Mouse (Mus musculus): ENCODE results near the gene Rundc3a. TPM values are rescaled to one million over a fixed set of nuclear protein-coding genes. Genes with fewer than 3 reads are reported as not detected.
"Not testable (repeated sequence)": the region's sequence is repeated elsewhere in the genome, so short reads cannot be mapped to it uniquely, and the experiment has no call there.

Rundc3a gene
- polyA plus RNA-seq, 1 experiment from 2014 or later = 1.9 TPM

DNA sequence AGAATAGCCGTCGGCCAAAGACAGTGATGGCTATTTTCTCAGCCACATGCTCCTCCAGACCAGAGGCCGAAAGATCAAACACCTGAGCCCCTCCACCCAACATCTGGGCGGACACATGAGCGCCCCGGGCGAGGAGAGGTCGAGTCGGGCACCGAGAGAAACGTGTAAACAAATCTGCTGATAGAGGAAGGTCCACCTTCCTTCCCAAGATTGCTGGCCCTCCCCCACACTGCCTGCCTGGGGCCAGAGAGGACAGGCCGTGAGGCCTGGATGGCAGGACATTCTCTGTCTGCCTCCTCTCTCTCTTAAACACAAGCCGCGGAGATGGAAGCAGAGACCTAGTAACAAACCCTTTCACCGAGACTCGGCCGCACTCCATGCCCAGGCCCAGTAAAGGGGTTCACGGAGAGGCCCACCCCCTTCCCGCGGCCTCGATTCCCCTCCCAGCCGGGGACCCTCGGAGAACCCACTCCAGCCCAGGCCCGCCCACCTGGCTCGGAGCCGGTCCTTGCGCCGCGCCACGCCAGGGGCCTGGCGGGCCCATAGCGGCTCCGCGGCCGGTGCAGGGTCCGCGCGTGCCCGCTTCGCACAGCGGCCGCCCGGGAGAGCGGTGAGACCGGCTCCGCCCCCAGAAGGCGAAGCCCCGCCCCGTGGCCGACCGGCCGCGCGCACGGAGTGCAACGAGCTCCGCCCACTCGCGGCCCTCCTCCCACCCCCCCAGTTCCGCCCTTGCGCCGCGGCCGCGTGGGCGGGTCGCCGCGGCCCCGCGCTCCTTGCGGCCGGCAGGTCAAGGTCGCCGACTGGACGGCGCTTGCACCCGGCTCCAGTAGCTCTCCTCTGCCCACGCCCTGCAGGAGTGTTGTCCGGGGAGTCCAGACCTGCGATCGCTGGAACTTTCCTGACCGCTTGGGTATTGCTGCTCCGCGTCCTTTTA, 14.0 kb downstream of the Rundc3a start:
- Histone ChIP-seq H3K4me1 (peaks cover 77% of the 10 kb centered on the region), H3K36me3 (peaks cover 40% of the 10 kb centered on the region), H3K9ac (peak overlapping the region; percentile 96), H3K4me3 (peak overlapping the region; percentile 91), H3K27me3 (replicated peaks) (peaks cover 19% of the 10 kb centered on the region), H3K27ac (peak overlapping the region; percentile 96), H3K9me3 (replicated peaks) (no peaks in the 10 kb centered on the region), H3K4me2 (peak overlapping the region; percentile 83)
- peak; percentile 69 for ATAC-seq
- under 1% methylated on average over 84 of the region's 85 CpGs for WGBS (ENCODE audit: insufficient replicate concordance)

DNA sequence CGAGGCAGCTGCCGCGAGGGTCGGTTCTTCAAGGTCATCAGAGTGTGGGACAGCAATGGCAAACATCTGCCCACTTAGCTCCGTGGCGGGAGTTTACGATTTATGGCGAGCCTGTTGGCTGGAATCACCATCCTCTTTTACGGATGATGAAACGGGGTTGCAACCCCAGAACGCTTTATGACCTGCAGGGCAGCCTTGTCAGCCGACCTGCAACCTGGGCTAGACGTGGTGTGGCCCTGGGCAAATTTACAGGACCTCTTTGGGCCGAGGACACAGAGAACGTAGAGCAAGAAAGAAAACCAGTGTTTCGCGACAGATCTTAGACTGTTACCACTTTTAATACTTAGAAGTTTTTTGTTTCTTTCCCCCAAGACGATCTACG, 14.6 kb downstream of the Rundc3a start, which contains the start of gene Slc25a39:
Gene Slc25a39 (minus strand): TSS at position 113 of the 382 bp plus-strand sequence.
- Histone ChIP-seq H3K4me3 (peak within 1 kb of the TSS; percentile 91), H3K9ac (peak within 1 kb of the TSS; percentile 96), H3K27me3 (replicated peaks) (peaks cover 19% of the 10 kb centered on the region), H3K9me3 (replicated peaks) (no peaks in the 10 kb centered on the region), H3K4me2 (peak within 1 kb of the TSS; percentile 83), H3K27ac (peak within 1 kb of the TSS; percentile 96), H3K4me1 (peaks cover 75% of the 10 kb centered on the region), H3K36me3 (peaks cover 33% of the 10 kb centered on the region)
- WGBS (ENCODE audit: insufficient replicate concordance) = under 1% methylated on average over 19 of the region's 19 CpGs
- ATAC-seq = no peak

DNA sequence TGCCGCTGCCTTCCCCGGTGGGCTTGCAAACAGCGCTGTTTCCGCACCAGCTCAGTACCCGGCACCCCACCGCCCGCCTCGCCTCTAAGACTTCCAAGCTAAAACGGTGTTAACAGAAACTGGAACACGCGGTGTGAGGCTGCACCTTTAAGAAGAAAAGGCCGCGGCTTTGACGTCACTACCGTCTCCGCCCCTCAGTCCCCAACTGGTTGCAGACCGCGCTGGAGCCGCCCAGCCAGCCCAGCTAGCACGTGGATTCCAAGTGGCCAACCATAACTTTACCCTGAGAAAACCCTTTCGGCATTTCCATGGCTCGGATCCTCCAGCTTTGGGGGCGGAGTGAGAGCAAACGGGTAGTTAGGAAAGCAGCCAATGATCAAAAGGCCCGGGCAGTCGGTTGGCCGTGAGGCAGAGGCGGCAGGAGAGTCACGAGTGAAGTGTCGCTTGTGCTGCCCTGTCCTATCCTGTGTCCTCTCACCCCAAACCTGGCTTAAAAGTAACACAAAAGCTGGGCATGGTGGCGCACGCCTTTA, 15.2 kb downstream of the Rundc3a start:
- WGBS (ENCODE audit: insufficient replicate concordance) = under 1% methylated on average over 32 of the region's 32 CpGs
- ATAC-seq = peak; percentile 91
- H3K9ac ChIP-seq = peak overlapping the region; percentile 96

DNA sequence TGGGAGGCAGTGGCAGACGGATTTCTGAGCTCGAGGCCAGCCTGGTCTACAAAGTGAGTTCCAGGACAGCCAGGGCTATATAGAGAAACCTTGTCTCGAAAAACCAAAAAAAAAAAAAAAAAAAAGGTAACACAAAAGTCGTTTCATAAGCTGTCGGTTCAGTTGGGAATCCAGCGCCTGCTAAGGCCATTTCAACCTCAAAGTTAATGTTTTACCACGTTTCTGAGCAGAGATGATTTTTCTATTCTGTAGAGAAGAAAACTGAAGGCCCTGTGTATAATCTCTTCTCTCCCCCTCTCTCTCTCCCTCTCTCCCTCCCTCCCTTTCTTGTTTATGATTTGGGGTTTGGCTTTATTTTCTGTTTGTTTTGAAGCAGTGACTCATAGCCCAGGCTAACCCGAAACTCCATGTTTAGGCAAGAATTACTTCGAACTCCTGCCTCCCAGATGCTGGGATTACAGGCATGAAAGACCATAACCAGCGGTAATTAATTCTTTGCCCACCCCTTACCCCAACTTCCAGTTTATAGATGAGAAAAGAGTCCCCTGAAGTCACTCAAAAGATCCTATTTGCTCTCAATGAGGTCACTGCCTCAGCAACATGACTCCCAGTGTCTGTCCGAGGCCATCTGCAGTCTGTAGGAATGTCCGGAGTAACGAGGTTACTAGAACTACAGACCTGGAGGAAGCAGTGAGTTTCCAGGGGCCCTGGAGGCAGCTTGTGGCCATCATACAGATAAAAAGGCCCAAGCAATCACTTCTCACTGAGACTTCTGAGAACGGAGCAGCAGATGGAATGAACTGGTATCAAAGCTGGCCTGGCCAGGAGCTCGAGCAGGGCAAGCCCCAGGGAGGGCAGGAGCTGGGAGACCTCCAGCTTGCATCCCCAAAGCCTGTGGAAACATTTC, 15.9 kb downstream of the Rundc3a start:
- H3K9ac ChIP-seq = peak overlapping the region; percentile 96
- peaks cover 65% of the 10 kb centered on the region for H3K4me1 ChIP-seq
- peak overlapping the region; percentile 96 for H3K27ac ChIP-seq
- peaks cover 12% of the 10 kb centered on the region; the same call in 1 of the 2 replicates for H3K27me3 ChIP-seq (replicated peaks)
- H3K36me3 ChIP-seq = peaks cover 20% of the 10 kb centered on the region
- ATAC-seq = no peak
- H3K4me3 ChIP-seq = peak overlapping the region; percentile 91
- no peaks in the 10 kb centered on the region for H3K9me3 ChIP-seq (replicated peaks)
- H3K4me2 ChIP-seq = peak overlapping the region; percentile 83
- 35% methylated on average over 15 of the region's 15 CpGs for WGBS (ENCODE audit: insufficient replicate concordance)

More for the DNA sequence above, 15.2 kb downstream of the Rundc3a start:
- Histone ChIP-seq H3K27me3 (replicated peaks) (peaks cover 13% of the 10 kb centered on the region), H3K4me1 (peaks cover 73% of the 10 kb centered on the region), H3K27ac (peak overlapping the region; percentile 96), H3K4me2 (peak overlapping the region; percentile 83), H3K36me3 (peaks cover 27% of the 10 kb centered on the region), H3K4me3 (peak overlapping the region; percentile 91), H3K9me3 (replicated peaks) (no peaks in the 10 kb centered on the region)

DNA sequence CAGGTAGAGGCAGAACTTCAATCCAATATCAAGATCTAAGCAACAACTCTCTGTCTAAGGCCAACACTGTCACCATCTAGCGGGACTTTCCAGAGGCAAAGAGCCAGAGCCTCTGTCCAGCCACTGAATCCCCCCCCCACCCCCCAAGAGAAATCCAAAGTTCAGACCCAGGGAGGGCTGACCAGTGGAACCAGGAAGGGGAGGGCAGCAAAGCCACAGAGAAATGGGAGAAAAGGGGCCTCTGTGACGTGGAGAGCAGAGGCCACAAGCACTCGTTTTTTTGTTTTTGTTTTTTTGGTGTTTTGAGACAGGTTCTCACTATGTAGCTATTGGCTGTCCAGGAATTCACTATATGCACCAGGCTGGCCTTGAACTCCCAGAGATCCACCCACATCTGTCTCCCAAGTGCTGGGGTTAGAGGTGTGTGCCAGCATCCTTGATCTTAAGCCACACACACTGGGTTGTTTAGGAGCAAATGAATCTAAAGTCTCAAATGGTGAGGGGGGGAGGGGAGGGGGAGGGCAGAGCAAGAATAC, 16.7 kb downstream of the Rundc3a start:
- no peaks in the 10 kb centered on the region for H3K9me3 ChIP-seq (replicated peaks)
- ATAC-seq = no peak
- WGBS (ENCODE audit: insufficient replicate concordance) = 66% methylated on average over 3 of the region's 3 CpGs
- peak overlapping the region; percentile 91; the same call in 1 of the 2 replicates for H3K4me3 ChIP-seq
- H3K4me1 ChIP-seq = peaks cover 58% of the 10 kb centered on the region
- peak overlapping the region; percentile 96 for H3K9ac ChIP-seq
- peak overlapping the region; percentile 96 for H3K27ac ChIP-seq
- peaks cover 19% of the 10 kb centered on the region for H3K27me3 ChIP-seq (replicated peaks)
- peaks cover 13% of the 10 kb centered on the region for H3K36me3 ChIP-seq
- peak overlapping the region; percentile 83 for H3K4me2 ChIP-seq

DNA sequence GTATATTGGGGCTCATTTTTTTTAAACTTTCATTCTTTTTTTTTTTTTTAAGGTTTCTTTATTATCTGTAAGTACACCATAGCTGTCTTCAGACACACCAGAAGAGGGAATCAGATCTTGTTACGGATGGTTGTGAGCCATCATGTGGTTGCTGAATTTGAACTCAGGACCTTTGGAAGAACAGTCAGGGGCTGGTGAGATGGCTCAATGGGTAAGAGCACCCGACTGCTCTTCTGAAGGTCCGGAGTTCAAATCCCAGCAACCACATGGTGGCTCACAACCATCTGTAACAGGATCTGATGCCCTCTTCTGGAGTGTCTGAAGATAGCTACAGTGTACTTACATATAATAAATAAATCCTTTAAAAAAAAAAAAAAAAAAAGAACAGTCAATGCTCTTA, 17.1 kb downstream of the Rundc3a start:
- WGBS (ENCODE audit: insufficient replicate concordance) = 86% methylated on average over 3 of the region's 3 CpGs
- not testable (repeated sequence) for H3K36me3 ChIP-seq; ATAC-seq; H3K4me3 ChIP-seq; H3K9ac ChIP-seq; H3K4me2 ChIP-seq; H3K9me3 ChIP-seq (replicated peaks)
- peaks cover 53% of the 10 kb centered on the region for H3K4me1 ChIP-seq
- H3K27ac ChIP-seq = peak overlapping the region; percentile 96; the same call in 1 of the 2 replicates
- H3K27me3 ChIP-seq (replicated peaks) = peaks cover 24% of the 10 kb centered on the region

DNA sequence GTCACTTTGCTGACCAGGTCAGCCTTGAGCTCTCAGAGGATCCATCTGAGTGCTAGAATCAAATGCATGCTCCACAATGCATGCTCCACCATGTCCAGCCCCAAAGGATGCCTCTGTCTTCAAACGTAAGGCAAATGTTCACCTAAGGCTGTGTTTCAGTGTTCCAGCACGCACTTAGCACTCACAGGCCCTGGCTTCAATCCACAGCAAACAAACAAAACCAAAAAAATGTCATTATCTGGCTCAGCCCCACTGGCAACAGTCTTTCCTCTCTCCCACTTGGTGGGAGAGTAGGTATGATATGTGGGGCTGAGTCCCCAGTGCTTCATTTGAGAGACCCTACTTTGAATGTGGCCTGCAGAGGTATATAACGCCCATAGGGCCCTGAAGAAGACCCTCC, 17.9 kb downstream of the Rundc3a start:
- ATAC-seq = no peak
- H3K4me1 ChIP-seq = peaks cover 46% of the 10 kb centered on the region
- H3K9ac ChIP-seq = peak overlapping the region; percentile 28; the same call in 1 of the 2 replicates
- H3K4me3 ChIP-seq = no peak overlapping the region
- H3K36me3 ChIP-seq = peaks cover under 1% of the 10 kb centered on the region; the same call in 1 of the 2 replicates
- WGBS (ENCODE audit: insufficient replicate concordance) = 68% methylated on average over 3 of the region's 3 CpGs
- 0 out of 2 replicates have a peak overlapping the region, but pooled peaks have one; percentile 36 for H3K4me2 ChIP-seq
- H3K27me3 ChIP-seq (replicated peaks) = peaks cover 31% of the 10 kb centered on the region
- H3K27ac ChIP-seq = peak overlapping the region; percentile 63
- H3K9me3 ChIP-seq (replicated peaks) = no peaks in the 10 kb centered on the region

DNA sequence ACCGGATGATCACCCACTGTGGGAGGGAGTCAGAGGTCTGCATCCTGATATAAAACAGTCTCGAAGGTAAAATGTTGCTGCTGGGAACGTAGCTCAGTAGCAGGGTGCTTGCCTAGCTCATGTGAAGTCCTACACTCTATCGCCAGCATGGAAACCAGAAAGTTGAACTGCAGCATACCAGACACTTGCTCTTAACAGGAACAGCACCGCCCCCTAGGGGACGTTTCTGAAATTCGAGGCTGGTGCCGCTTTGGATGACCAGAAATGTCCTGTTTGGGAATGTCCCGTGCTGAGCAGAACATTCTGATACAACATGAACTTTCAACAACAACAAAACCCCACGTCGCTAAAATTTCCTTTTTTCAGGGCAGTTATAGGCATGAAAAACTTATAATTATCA, 18.5 kb downstream of the Rundc3a start:
- H3K9ac ChIP-seq = no peak overlapping the region; the same call in 1 of the 2 replicates
- ATAC-seq = no peak

DNA sequence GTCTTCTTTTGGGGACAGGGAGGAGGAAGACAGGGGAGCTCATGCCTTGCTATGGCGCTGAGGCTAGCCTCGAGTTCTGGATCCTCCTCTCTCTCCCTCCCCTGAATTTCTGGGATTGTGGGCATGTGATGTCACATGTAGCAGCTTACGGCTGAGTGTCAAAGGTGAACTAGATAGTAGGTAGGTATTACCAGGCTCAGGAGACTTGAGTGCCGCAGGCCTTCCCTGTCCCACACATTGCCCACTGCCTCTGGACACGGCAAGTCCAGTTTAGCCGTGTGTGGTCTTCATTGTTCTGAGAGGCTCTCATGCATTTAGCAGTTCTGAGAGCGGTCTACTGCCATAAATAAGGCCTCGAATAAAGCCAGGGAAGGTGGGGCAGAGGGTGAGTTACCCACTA, 19.9 kb downstream of the Rundc3a start:
- H3K27me3 ChIP-seq (replicated peaks) = peaks cover 45% of the 10 kb centered on the region
- ATAC-seq = no peak
- H3K9me3 ChIP-seq (replicated peaks) = no peaks in the 10 kb centered on the region
- H3K4me2 ChIP-seq = no peak overlapping the region
- no peak overlapping the region for H3K27ac ChIP-seq
- H3K4me1 ChIP-seq = peaks cover 34% of the 10 kb centered on the region
- no peak overlapping the region for H3K9ac ChIP-seq
- H3K36me3 ChIP-seq = no peaks in the 10 kb centered on the region
- 70% methylated on average over 8 of the region's 8 CpGs for WGBS (ENCODE audit: insufficient replicate concordance)
- no peak overlapping the region for H3K4me3 ChIP-seq

More for the DNA sequence above, 18.5 kb downstream of the Rundc3a start:
- H3K36me3 ChIP-seq = no peaks in the 10 kb centered on the region
- H3K27ac ChIP-seq = peak overlapping the region; percentile 63; the same call in 1 of the 2 replicates
- peaks cover 40% of the 10 kb centered on the region for H3K4me1 ChIP-seq
- no peaks in the 10 kb centered on the region for H3K9me3 ChIP-seq (replicated peaks)
- H3K4me2 ChIP-seq = peak overlapping the region; percentile 36; the same call in 1 of the 2 replicates
- WGBS (ENCODE audit: insufficient replicate concordance) = 8% methylated on average over 11 of the region's 11 CpGs
- peaks cover 33% of the 10 kb centered on the region for H3K27me3 ChIP-seq (replicated peaks)
- no peak overlapping the region; the same call in 1 of the 2 replicates for H3K4me3 ChIP-seq

DNA sequence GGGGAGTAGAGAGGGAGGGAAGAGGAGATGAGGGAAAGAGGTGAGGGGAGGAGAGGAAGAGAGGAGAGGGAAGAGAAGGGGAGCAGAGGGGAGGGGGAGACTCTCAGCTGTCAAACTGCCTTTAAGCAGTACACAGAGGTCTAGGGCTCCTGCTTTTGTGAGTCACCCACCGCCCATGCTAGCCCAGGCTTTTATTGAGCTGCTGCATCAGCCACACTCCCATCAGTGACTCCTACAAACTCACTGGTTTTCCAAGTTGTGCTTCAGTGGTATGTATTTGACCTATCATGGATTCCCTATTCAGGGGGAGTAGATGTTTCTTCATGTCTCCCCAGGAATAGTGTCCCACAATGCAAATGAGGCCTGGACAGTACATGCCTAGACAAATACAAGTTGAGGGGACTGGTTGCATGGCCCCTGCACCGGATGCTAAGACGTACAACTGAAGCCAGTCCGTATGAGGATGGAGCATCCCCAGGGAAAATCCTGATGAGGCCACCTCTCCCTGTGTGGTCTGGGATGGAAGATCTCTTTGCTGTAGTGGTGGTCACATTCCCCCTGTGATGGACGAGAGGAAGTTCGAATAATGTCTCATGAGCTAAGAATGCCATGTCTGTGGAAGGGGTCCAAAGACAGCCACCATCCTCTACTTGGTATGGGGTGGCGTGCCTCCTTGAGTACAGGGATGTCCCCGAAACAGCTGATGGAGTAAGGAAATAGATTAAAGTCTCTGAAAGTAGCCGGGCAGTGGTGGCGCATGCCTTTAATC, 22.0 kb downstream of the Rundc3a start:
- Histone ChIP-seq H3K9ac (no peak overlapping the region), H3K4me1 (peaks cover 16% of the 10 kb centered on the region)
- 65% methylated on average over 10 of the region's 10 CpGs for WGBS (ENCODE audit: insufficient replicate concordance)

More for the DNA sequence above, 22.0 kb downstream of the Rundc3a start:
- Histone ChIP-seq H3K4me3 (no peak overlapping the region), H3K4me2 (no peak overlapping the region), H3K9me3 (replicated peaks) (no peaks in the 10 kb centered on the region), H3K36me3 (no peaks in the 10 kb centered on the region), H3K27ac (no peak overlapping the region), H3K27me3 (replicated peaks) (peaks cover 60% of the 10 kb centered on the region)
- ATAC-seq = no peak
